Mouse (Mus musculus): ENCODE data around the gene E2f6.

GRCm38 (mm10) chr12:16875678-16876077, 64.9 kb downstream of the E2f6 start:
- TF ChIP-seq CTCF (IDR thresholded peaks at IDR 0.05; ENCODE audit: control insufficient read depth, insufficient read depth, low read length), result no peak
- TF ChIP-seq POLR2A (IDR thresholded peaks at IDR 0.05; ENCODE audit: borderline replicate concordance, control insufficient read depth, low read depth, low read length), result no peak
